Mouse (Mus musculus): ENCODE measurements around the gene Pik3ip1.

GRCm38 (mm10) chr11:3314148-3314547 lies 16.1 kb upstream of the Pik3ip1 start:
- TF ChIP-seq CTCF (IDR thresholded peaks at IDR 0.05) = peak; percentile 86
- TF ChIP-seq EP300 (IDR thresholded peaks at IDR 0.05) = no peak

All from lung, postnatal 0 days (tissue).